Mouse (Mus musculus) ovary, postnatal 36 days (tissue): Measurements from ENCODE around the gene Gnai3.
A peak's percentile ranks its signal among the peaks of the same experiment; 100 is the strongest.

Experiments
- DNase-seq: peaks from one replicate; pipeline ENCODE4 v3.0.0; 2022; ENCODE audit warnings: low spot score, mixed read lengths

Gnai3 gene

DNA sequence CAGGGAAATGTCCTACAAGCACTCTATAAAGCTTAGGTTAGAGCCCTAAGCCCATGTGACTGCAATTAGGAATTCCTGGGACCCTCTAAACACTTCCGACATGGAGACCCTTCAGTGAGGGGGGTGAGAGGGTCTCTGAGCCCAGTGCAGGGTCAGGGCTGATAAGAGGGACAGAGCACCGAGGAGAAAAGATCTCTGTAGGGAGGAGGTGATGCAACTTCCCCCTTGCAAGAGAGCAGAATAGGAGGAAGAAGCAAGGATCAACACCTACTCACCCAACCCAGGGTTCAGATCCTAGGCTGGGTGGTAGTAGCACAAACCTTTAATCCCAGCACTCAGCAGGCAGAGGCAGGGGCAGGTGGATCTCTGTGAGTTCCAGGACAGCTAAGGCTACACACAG lies 62.8 kb downstream of the Gnai3 start:
- DNase-seq = no peak

DNA sequence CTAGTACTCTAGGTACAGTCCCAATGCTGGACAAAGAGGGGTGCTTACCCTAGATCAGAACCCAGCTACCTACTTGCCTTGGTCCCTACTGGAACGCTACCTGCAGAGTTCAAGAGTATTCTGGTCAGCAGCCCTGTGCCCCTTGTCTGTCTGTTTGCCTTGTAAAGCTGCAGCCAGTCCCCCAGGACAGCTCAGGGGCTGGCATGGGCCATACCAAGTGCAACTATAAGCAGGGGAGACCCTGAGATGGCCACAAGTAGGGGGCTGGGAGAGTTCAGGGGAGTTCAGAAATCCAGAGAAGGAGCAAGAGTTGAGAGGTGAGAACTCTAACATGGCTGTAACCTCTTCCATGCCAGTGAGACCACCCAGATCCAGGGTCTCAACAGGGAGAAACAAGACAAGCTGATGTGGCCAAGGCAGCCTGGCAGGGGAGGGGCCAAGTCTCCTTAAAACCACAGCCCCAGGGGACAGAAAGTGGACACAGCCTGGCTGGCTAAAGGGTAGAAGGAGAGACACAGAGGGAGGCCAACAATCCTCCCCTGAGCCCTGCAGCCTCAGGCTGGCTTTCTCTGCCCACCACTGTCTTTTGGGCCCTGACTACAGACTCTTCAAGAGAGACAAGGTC lies 63.6 kb downstream of the Gnai3 start:
- no peak for DNase-seq

DNA sequence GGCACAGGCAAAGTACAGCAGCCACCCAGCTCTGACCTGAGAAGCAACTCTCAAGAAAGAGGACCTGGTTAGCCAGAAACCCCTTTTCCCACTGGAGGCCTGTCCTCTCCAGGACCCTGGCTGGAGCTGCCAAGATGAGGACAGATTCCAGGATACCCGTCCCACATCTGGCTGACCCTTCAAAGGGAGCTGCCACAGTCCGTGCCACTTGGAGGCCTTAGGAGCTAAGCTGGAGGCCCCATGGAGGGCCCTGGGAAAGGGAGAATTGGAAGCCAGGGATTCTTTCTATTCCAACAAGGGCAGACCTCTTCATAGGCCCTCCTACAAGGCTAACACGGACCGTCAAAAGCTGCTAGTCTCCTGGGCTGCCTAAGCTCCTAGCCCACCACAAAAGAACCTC lies 64.3 kb downstream of the Gnai3 start:
- DNase-seq = no peak

DNA sequence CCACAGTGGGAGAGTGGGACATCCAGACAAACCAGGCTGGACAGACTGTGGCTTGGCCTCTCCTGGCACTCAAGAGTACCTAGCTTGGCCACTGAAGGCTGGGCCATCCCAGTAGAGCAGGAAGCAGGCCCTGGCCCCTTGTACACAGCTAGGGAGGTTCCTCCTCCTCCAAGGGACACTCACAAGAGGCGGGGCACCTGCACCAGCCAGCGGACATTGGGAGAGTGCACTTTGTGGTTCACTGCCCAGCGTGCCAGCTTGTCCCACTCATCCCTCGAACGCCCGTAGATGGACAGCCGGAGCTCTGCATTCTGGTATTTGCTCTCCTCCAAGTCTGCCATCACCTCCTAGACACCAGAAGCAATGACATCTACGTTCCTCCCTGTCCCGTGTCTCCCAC lies 69.1 kb downstream of the Gnai3 start:
- DNase-seq = no peak

DNA sequence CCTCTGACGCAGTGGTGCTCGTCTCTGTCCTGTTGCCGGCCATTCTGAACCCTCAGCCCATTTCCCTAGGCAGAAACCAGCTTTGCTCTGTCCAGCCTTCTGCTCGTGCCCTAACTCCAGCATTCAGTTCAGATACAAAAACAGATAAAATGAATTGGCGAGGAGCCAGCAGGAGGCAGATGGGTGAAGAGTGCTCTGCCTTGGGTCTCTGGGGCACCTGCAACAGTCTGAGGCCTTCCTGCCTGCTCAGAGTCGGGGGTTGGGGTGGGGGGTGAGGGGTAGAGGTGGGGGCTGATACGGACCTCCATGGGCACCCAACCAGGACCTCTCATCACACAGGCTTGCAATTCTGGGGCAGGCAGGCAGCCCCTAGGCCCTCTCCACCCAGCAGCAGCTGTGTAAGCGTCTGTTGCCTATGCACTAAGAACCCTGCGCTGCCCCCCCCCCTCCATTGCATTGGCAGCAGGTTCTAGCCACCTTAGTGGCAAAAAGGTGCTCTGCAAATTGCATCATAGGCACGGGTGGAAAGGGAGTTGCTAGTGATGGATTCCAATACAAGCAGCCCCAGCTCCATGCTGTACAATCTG lies 72.9 kb downstream of the Gnai3 start:
- DNase-seq = no peak

DNA sequence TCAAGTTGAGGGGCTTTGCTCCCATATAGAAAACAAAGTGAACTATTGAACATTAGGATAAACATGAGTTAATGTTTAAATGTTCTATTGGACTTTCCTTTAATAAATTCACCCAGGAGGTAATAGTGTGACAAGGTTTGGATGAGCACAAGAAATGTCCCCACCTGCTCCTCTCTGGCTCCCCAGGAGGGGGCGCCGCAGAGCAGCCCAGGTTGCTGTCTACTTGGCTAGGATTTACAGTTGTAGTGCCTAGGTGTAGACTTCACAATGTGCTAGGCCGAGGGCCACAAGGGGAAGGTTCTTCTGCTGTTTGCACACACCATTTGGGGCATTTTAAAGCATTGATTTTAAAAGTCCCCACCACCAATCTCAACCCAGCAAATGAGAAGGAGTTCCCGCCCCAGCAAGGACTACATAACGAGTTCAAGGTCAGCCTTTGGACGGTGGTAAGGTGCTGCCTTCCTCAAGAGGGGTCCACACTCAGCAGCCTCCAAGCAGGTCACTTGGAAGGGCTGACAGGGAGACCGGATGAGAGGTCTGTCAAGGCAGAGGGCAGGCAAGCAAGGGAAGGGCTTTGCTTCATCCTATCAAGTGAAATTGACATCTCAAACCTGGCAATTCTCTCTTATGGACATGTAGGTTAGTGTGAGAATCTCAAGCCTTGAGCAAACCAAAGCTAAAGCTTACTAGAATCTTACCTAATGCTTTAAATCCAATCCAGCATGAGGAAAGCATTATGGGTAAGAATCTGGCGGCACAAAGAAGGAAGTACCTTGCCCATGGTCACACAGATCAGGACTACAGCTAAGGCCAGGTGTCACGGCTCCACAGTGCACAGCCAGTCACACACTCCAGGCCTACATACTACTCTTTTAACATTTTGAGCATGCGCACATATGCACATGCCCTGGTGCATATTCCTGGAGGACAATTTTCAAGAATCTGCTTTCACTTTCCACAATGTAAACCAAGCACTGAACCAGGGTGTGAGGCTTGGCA lies 75.4 kb downstream of the Gnai3 start:
- peak; percentile 77 for DNase-seq

DNA sequence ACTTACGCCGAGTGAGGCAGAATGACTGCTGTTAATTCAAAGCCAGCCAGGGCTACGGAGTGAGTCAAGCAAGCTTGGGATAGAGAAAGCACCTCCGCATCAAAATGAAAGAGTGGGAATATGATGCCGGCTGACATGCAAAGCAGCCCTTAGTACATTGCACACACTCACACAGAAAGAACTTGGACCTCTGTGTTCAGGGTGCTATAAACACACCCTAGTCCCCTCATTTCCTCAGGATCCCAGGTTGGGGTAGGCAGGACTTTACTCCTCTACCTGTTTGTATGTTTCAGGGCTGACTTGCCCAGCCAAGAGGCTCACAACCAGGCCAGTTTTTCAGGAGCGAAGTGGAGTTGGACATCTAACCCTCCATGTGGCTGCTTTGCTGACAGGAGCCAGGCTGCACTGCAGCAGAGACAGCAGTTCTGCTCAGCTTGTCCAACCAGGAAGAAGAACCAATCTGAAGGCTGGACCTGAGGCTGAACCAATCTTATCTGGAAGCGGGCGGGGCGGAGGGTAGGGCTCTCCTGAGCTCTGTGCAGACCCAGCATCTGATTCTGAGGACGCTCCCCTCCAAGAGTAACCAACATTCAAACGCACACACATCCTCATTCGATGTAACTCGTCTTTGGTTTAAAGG lies 76.6 kb downstream of the Gnai3 start:
- peak; percentile 52 for DNase-seq

DNA sequence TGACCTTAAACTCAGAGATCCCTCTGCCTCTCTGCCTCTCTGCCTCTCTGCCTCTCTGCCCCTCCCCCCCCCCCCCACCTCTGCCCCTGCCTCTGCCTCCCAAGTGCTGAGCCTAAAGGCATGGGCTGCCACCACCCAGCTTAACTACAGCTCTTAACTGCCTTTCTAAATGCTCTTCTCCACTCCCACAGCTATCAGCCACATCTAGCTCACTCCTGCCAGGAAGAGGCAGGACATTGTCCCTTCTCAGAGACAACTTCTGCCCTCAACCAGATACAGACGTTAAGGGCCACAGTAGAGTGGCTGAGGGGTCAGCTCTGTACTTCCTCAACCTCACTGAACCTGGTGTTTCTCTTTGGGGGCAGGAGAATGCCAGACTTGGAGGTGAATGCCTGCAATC lies 77.1 kb downstream of the Gnai3 start:
- DNase-seq = no peak

DNA sequence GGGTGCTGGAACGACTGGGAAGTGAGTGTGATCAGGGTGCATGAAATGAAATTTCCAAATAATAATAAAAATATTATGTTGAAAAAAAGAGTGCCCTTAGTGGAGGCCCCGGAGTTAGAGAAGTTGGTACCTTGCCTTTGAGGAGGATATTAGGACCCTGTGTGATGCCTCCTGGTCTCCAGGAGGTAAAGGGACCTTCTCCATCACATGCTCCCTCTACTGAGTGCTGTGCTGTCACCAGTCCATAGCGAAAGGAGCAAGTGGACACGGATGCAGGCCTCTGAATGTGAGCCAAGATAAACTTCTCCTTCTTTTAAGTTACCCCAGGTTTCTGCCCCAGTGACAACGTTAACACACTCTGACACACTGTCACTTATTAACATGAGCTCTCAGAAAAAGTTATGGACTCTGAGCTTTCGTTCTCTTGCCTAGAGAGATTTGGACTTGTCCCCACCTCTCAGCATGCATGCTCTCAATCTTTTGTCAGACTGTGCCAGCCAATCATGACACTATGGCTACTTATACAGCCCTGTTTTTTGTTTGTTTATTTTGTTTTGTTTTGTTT lies 78.5 kb downstream of the Gnai3 start:
- no peak for DNase-seq

DNA sequence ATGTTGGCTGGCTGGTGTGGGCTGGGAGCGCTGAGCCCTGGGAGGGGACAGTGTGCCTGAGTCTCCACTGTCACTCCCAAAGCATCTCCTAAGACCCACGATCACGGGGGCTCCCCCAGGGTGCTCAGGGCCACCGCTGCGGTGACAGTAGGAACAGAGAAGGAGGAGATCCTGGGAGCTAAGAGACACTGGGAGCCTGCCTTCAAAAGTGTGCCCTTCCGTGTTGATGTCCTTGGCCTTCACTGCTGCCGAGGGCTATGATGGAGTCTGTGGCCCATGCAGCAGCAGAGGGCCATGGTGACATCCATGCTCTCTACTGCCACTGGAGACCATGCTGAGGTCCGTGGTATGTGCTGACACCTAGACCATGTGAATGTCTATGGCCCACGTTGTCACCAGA lies 80.4 kb downstream of the Gnai3 start:
- DNase-seq = no peak

DNA sequence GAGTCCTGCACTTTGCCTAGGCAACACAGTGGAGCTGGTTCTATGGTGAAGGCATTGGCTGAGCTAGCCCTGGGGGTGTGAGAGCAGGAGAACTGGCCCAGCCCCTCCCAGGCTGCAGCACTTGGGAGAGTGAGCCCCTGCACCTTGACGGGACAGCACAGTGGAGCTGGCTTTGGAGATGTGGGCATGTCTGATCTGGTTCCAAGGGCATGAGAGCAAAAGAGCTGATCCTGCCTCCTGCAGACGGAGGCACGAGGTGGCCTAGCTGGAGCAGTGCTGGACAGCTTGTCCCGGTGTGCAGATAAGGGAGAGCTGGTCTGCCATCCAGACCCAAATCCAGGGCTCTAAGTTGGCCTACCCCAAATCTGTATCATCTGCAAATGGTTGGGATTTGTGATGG lies 81.3 kb downstream of the Gnai3 start:
- no peak for DNase-seq

DNA sequence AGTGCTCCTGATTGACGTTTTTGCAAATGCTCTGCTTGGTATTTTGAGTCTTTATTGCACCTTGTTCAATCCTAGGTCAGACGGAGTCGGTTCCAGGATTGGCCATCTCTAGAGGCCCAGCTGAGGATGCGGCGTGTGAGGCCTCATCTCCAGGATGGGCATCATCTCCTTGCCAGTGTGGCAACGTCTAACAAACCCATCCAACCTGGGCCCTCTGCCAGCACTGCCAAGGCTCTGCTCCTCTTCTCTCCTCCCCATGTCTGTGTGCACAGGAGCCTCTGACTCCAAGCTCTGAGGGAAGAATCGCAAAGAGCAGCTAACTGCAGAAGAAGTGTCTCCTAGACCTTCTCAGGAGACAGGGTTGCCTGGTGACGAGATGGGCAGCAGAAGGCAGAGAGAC lies 83.3 kb downstream of the Gnai3 start:
- peak; percentile 36 for DNase-seq

DNA sequence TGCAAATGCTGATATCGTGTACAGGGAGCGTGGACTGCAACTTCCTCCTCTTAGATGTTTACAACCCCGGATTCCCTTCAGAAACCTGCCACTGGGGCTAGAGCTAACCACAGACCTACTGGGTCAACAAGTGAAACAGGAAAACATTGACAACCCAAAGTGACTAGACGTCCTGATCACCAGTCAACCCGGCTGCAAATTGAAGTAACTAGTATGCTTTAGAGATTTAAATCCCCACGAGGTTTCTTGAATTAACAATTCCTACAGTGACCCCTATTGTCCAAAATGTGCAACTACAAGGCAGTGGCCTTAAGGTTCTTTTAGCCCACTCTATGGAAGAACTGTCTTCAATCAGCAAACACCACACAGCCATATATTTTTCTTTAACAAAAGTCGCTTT lies 84.5 kb downstream of the Gnai3 start:
- no peak for DNase-seq
